Mouse (Mus musculus) WW6 (cell line): ENCODE data around the gene Slc25a21.

Experiments
- DNase-seq: peaks from one replicate; pipeline ENCODE4 v3.0.0-alpha.2; 2013; ENCODE audit warnings: low read depth, low spot score

The Slc25a21 gene

GRCm38 (mm10) chr12:56773941-56774340 lies 423.3 kb downstream of the Slc25a21 start:
- DNase-seq, result no peak

GRCm38 (mm10) chr12:56769421-56769820 lies 427.9 kb downstream of the Slc25a21 start:
- no peak for DNase-seq

GRCm38 (mm10) chr12:56767474-56767873 lies 429.8 kb downstream of the Slc25a21 start:
- no peak for DNase-seq

DNA sequence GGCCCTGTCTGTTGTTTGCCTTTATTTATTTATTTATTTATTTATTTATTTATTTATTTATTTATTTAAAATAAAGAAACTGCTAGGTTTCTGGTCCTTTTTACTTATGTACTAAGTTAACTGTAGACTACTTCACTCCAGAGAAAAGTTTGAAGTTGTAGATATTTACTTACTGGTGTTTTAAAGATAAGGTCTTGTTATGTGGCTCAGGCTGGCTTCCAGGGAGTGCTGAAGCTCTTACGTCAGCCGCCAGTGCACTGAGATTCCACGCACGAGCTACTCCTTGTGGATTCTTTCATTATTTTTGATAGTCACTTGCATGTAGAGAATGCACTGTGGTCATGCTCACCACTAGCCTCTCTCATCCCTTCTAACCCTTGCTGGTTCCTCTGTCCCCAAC lies 460.2 kb downstream of the Slc25a21 start:
- no peak for DNase-seq

GRCm38 (mm10) chr12:56727631-56728030 lies 469.6 kb downstream of the Slc25a21 start:
- DNase-seq, result no peak

- DNase-seq, result no peak
These were observed 478.6 kb downstream of the Slc25a21 start for GRCm38 (mm10) chr12:56718707-56719051.

GRCm38 (mm10) chr12:56717971-56718706 lies 479.1 kb downstream of the Slc25a21 start:
- DNase-seq, result no peak

DNA sequence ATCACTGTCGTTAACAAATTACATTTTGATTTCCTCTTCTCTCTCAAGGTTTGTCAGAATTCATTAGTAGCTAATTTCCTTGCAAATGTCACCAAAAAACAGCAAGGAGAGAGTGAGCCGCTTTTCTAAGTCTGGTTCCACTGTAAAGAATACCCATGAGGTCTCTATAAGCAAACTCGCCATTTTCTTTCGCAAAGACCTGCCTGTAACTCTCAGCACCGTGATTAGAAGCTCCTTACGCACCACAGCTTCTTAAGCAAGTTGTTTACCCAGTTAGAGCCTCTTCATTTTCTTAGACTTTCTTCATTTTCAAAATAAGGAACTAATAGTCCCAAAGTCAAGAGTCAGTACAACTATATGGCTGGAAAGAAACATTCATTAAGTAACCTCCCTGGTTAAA lies 496.3 kb downstream of the Slc25a21 start:
- no peak for DNase-seq

GRCm38 (mm10) chr12:56699915-56700900 lies 497.1 kb downstream of the Slc25a21 start:
- no peak for DNase-seq

- no peak for DNase-seq
These were observed 497.9 kb downstream of the Slc25a21 start for GRCm38 (mm10) chr12:56699351-56699750.

GRCm38 (mm10) chr12:56698191-56698980 lies 498.9 kb downstream of the Slc25a21 start:
- no peak for DNase-seq

- DNase-seq, result no peak
These were observed 499.5 kb downstream of the Slc25a21 start for GRCm38 (mm10) chr12:56697785-56698184.

GRCm38 (mm10) chr12:56697011-56697740 lies 500.1 kb downstream of the Slc25a21 start:
- DNase-seq, result no peak

- DNase-seq, result no peak
These were observed 500.9 kb downstream of the Slc25a21 start for GRCm38 (mm10) chr12:56696174-56697010.

DNA sequence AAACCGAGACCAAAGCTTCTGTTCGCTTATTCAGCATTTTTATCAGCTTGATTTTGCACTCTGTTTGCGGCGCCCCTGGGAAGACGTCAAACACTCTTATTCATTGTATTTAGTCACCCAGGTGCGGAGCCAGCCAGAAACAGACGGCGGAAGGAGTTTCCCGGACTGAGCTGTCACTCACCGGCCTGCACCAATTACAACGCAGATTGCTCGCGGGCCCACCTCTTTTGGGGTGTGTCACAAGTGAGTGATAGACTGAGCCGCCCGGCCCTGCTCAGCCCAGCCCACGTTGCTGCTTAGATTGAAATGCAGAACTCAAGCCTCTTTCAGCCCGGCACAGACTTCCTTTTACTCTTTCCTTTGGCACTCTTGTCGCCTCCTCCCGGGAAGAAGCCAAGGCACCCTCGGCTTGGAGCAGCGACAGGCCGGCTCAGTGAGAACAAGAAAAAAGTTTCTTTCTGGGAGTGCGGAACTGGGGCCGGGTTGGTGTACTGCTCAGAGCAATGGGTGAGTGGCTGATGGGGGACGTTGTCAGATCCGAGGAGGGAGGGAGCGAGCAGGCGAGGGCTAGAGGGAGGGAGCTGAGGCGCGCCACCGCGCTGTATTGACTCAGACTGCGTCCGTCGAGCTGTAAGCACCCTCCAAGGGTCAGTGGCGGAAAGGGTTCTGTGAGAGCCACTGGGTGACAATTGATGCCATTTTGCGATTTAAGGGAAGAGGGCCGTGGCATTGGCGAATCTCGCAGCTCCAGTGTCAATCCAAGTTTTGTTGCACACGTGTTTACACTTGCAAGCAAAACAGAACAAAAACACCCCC lies 501.7 kb downstream of the Slc25a21 start:
- DNase-seq, result peak; percentile 85

DNA sequence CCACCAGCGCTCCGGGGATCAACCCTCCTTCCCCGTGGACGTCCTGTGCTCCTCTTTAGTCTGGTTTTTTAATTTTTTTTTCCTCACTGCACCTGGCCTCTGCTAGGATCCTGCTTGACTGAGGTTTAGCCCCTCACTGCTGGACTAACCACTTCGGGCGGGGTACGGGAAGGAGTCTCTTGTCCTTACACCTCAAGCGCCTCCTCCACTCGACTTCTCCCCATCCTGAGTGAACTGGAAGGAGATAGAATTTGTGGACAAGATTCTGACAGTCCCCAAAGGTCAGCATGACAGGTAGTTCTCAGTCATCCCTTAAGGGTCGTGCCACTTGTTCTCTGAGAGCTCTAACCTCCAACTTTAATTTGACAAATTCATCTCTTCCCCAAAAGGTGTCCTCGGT lies 502.3 kb downstream of the Slc25a21 start:
- DNase-seq, result no peak

DNA sequence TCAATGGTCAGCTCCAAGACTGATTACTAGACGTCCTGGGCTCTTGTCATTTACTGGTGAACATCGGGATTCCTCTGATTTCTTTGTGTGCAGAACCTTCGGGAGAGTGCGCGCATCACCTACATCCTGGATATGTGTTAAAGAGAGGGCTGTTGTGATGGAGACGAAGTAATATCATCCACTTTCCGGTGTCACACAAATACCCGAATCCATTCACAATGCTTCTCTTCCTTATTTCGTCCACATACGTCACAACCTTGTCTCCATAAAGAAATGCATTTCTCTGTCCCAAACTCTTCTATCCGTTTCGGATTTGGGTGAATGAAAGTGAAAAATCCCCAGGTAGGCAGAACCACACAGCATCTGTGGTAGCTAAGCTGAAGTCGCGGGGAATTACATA lies 502.9 kb downstream of the Slc25a21 start:
- no peak for DNase-seq

DNA sequence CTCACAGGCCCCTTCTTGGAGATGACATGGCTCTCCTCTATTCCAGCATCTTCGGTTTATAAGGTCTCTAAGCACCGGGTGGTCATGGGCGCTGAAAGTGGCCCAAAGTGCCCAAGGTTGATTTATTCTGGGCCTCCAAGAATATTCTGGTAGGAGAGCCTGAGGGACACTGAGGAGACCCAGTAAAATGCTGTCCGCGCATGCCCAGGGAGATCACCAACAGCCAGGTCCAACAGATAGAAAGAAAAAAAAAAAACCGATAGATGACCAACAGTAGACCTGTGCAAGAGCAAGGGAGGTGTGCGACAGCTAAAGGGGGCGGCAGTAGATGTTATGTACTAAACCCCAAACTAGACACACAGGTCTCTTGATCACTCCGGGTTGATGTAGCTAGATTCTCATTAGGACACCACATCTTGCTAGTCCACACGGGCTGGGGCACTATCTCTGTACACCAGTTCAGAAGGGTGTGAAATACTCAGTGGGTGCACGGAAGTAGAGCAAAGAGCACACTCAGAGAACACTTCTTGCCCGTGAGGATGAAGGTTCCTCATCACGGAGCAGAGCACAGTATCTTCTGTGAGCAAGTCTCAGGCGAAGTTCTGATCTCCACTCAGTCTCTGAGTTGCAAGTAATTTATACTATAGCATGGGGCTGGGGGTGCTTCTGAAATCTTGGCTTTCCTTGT lies 503.7 kb downstream of the Slc25a21 start:
- DNase-seq, result no peak

- no peak for DNase-seq
These were observed 504.7 kb downstream of the Slc25a21 start for GRCm38 (mm10) chr12:56692536-56692935.
